Mouse (Mus musculus) heart, postnatal 4 days (tissue): ENCODE results near the gene Rrn3. TPM values are rescaled to one million over a fixed set of nuclear protein-coding genes. Genes with fewer than 3 reads are reported as not detected.

ENCODE experiments used
- DNase-seq: peaks from one replicate; pipeline ENCODE4 v3.0.0; 2021
- microRNA-seq, 2 experiments: library from miRNA; unstranded; fragments of <30 nt; microRNA quantifications; one replicate each; pipeline ENCODE4 v1.2.0; 2021 to 2022
- total RNA-seq, 2 experiments: library from RNA; stranded (reverse); gene quantifications; 2 replicates each; pipeline ENCODE4 v1.2.3; 2021

Rrn3 gene
- total RNA-seq, 2 experiments from 2014 or later = 46.7 to 49.4 TPM

GRCm38 (mm10) chr16:13853886-13854285, 73.4 kb downstream of the Rrn3 start:
- no peak for DNase-seq

Small RNA genes lying within 50 kb of the gene (microRNA-seq; reads per million reads assigned to microRNA genes)
- 0 reads per million in 2 experiments for gene Gm27734

Other genes with a start within 250 kb of the Rrn3 start
- gene Parn, start 112.5 kb upstream of the Rrn3 start, total RNA-seq = 10 to 100 TPM; 19.3 to 21.2 TPM
- gene Bfar, start 108.8 kb upstream of the Rrn3 start, total RNA-seq = 10 to 100 TPM; 30.7 to 32.3 TPM
- gene 3110001I22Rik, start 108.8 kb upstream of the Rrn3 start, total RNA-seq = 1 to 10 TPM; 2.3 to 2.5 TPM
- gene Pla2g10, start 49.7 kb upstream of the Rrn3 start, total RNA-seq = not detected
- gene Ntan1, start 38.1 kb downstream of the Rrn3 start, total RNA-seq = 10 to 100 TPM; 74.8 to 76.1 TPM
- 10 to 100 TPM; 87.8 to 88.9 TPM for gene Pdxdc1, start 122.4 kb downstream of the Rrn3 start, total RNA-seq
- gene Mpv17l, start 122.5 kb downstream of the Rrn3 start, total RNA-seq = 1 to 10 TPM; 1.3 to 2.1 TPM
- under 1 TPM in 1 of 2 experiments, not detected in 1; 0.18 TPM for gene 2900011O08Rik, start 205.9 kb downstream of the Rrn3 start, total RNA-seq
- gene Ifitm7, start 206.2 kb downstream of the Rrn3 start, total RNA-seq = not detected